Mouse (Mus musculus) lung, embryonic 15.5 days (tissue): ENCODE results near the gene Them7. TPM values are rescaled to one million over a fixed set of nuclear protein-coding genes. Genes with fewer than 3 reads are reported as not detected.

ENCODE experiments used
- polyA plus RNA-seq: library from polyadenylated mRNA; unstranded; fragments of >200 nt; fragmentation: Nextera tagmentation; extraction: Ambion mirVana; gene quantifications from 2 replicates; pipeline ENCODE4 v1.2.1, GENCODE M21; 2015

Gene Them7
- polyA plus RNA-seq, 1 experiment from 2014 or later, result 0.40 TPM

Other genes with a start within 250 kb of the Them7 start
- gene Eif3m, start 207.2 kb upstream of the Them7 start, polyA plus RNA-seq, result 263 and 277 TPM in 2 replicates
- gene Gm11060, start 132.3 kb upstream of the Them7 start, polyA plus RNA-seq, result not detected in 2 replicates
- 5.4 and 7.9 TPM in 2 replicates for gene Wt1, start 97.8 kb upstream of the Them7 start, polyA plus RNA-seq
- 145 and 156 TPM in 2 replicates for gene Rcn1, start 175.0 kb downstream of the Them7 start, polyA plus RNA-seq